Mouse (Mus musculus) ES-E14 (cell line): ENCODE results near the gene 4930404N11Rik. TPM values are rescaled to one million over a fixed set of nuclear protein-coding genes. Genes with fewer than 3 reads are reported as not detected.

ENCODE experiments used
- DNase-seq: peaks from one replicate; pipeline ENCODE4 v3.0.0-alpha.2; 2013; ENCODE audit warnings: low read depth, low spot score
- H3K27ac ChIP-seq: 2 replicates; pipeline ENCODE4 v1.5.1; 2012; ENCODE audit warnings: low read depth, mild to moderate bottlenecking, low read length, moderate library complexity, mixed read lengths; ENCODE audit not compliant: poor library complexity, insufficient read depth, severe bottlenecking
- H3K36me3 ChIP-seq: 2 replicates; pipeline ENCODE4 v1.6.1; 2012; ENCODE audit warnings: mild to moderate bottlenecking, low read length, moderate library complexity, mixed read lengths; ENCODE audit not compliant: control insufficient read depth, poor library complexity, insufficient read depth, severe bottlenecking
- H3K4me1 ChIP-seq, 2 experiments: fragments of 150-350 bp in 1 of 2; sonication (generic) in 1 of 2; 2 replicates each; pipeline ENCODE4 v1.6.1; 2012; ENCODE audit warnings: low read length in 2 of 2, mild to moderate bottlenecking in 1 of 2, mixed read lengths in 1 of 2; ENCODE audit not compliant: control insufficient read depth in 2 of 2, insufficient read depth in 2 of 2, poor library complexity in 1 of 2
- H3K4me3 ChIP-seq, 2 experiments: fragments of 150-350 bp in 1 of 2; sonication (generic) in 1 of 2; 2 replicates each; pipeline ENCODE4 v1.5.1; 2012; ENCODE audit warnings: low read length in 2 of 2, low read depth in 1 of 2, mild to moderate bottlenecking in 1 of 2, mixed read lengths in 1 of 2; ENCODE audit not compliant: insufficient read depth in 1 of 2, poor library complexity in 1 of 2, severe bottlenecking in 1 of 2
- H3K9ac ChIP-seq: 2 replicates; pipeline ENCODE4 v1.6.1; 2012; ENCODE audit warnings: low read depth, mild to moderate bottlenecking, low read length, mixed read lengths; ENCODE audit not compliant: poor library complexity, insufficient read depth, severe bottlenecking
- H3K9me3 ChIP-seq: fragments of 150-350 bp; sonication (generic); 2 replicates; pipeline ENCODE4 v1.6.1; 2012; ENCODE audit warnings: low read depth, mild to moderate bottlenecking, low read length; ENCODE audit not compliant: control insufficient read depth, insufficient read depth
- CHD2 ChIP-seq: IDR thresholded peaks from 2 replicates; pipeline ENCODE4 v1.6.1; 2014; ENCODE audit warnings: mild to moderate bottlenecking, low read depth, low read length, inconsistent platforms
- HCFC1 ChIP-seq: IDR thresholded peaks from 2 replicates; pipeline ENCODE4 v1.6.1; 2012; ENCODE audit warnings: low read length, inconsistent platforms, borderline replicate concordance; ENCODE audit not compliant: insufficient read depth
- MAFK ChIP-seq: IDR thresholded peaks from 2 replicates; pipeline ENCODE4 v1.6.1; 2014; ENCODE audit warnings: mild to moderate bottlenecking, low read depth, low read length, inconsistent platforms; ENCODE audit not compliant: insufficient read depth
- ZC3H11A ChIP-seq: IDR thresholded peaks from 2 replicates; pipeline ENCODE4 v1.6.1; 2012; ENCODE audit warnings: low read depth, mild to moderate bottlenecking, inconsistent platforms, low read length, borderline replicate concordance
- ZNF384 ChIP-seq: IDR thresholded peaks from 2 replicates; pipeline ENCODE4 v1.6.1; 2012; ENCODE audit warnings: low read depth, low read length, inconsistent platforms
- in situ Hi-C, 2 experiments: fragments of 600-800 bp; cut with MboI; formaldehyde crosslinking; loops; one replicate each; pipeline ENCODE4 v1.15.1; 2025; ENCODE audit warnings: low sequenced_read_pairs in 2 of 2, inconsistent platforms in 1 of 2; ENCODE audit not compliant: unreplicated experiment in 2 of 2
- total RNA-seq: library from RNA; depleted of rRNA; stranded (reverse); fragments of 300-350 nt; gene quantifications from 2 replicates; pipeline ENCODE4 v1.2.3, GENCODE M21; 2012

The 4930404N11Rik gene
- total RNA-seq, 1 experiment: 9.4 TPM

DNA sequence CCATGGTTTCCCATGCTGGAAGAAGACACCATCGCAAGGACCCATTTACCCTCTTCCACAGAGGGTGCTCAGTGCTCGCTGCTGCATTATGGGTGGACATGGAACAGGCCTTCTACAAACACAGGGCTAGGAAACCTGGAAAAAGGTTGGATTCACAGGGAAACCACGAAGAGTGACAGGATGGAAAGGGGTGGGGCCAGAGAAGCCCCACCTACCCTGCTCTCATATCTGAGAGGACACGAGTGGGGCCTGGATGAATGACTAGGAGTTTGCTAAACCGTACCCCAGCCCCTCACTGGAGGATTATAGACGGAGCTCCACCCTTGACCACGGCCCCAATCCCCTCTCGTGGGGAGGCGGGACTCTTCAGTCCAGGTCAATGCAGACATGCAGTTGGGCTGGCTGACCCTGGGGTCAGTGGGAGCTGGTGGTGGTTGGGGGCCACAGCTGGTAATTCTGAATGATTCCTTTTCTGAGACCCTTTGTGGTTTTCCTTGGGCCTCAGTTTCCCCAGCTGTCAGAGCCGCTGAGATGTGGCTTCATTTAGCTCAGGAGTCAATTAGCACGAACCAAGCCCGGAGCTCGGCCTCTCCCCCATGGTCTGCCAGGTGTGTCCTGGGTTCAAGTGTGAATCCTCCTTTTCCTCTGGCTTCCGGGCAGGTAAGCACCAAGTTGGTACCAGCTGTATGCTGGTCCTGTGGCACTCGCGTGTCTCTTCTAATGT lies 47.1 kb upstream of the 4930404N11Rik start:
- Histone ChIP-seq H3K36me3 (peaks cover 5% of the 10 kb centered on the region; the same call in 1 of the 2 replicates), H3K9ac (no peak overlapping the region), H3K4me1 (peaks cover 4 to 78% of the 10 kb centered on the region in 2 experiments), H3K4me3 (no peak overlapping the region), H3K27ac (no peak overlapping the region), H3K9me3 (no peaks in the 10 kb centered on the region)
- no peak for DNase-seq
- TF ChIP-seq HCFC1 (no peak), MAFK (no peak)
- in situ Hi-C loops: no loop called here

DNA sequence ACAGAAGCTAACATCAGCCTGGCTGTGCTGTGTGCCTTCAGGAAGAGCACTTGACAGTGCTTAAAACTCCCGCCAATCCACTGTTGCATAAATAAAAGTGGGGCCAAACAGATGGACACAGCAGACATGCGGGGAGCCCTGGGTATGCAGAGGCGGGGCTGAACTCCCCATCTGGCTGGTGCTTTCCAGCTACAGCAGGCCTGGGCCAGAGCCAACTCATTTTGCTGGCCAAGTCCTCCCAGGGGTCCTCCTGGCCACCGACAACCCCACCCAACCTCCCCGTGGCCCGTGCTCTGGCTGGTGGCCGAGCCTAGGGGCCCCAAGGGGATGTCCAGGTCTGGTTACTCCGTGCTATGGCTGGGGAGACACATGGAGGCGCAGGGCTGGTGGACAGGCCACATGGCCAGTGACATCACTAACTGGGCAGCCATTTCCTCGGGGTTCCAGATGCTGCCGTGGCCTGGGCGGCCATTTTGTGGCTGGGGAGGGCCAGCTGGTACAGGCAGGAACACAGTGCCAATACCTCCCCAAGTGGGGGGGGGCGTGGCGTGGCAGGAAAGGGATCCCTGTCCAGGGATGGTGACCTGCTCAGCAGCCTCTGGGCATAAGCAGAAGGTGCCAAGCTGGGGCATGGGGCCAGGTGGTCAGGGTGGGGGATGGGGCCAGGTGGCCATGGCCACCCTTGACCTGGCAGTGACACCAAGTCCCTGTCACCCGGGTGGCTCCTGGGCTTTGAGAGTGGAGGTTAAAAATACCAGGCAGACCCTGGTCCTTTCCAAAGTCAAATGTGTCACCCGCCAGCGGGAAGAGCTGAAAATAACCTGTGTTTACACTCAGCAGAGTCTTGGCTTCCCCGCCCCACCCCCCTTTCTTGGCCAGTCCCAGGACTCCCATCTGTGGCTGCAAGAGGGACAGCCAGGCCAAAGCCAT lies 46.1 kb upstream of the 4930404N11Rik start:
- in situ Hi-C loops: no loop called here
- Histone ChIP-seq H3K9me3 (no peaks in the 10 kb centered on the region), H3K9ac (no peak overlapping the region), H3K4me1 (peaks cover 4 to 77% of the 10 kb centered on the region in 2 experiments), H3K4me3 (no peak overlapping the region), H3K27ac (no peak overlapping the region), H3K36me3 (peaks cover 5% of the 10 kb centered on the region; the same call in 1 of the 2 replicates)
- TF ChIP-seq MAFK (no peak), ZNF384 (no peak), CHD2 (no peak), HCFC1 (no peak), ZC3H11A (peak; percentile 37; the same call in 1 of the 2 replicates)
- no peak for DNase-seq

DNA sequence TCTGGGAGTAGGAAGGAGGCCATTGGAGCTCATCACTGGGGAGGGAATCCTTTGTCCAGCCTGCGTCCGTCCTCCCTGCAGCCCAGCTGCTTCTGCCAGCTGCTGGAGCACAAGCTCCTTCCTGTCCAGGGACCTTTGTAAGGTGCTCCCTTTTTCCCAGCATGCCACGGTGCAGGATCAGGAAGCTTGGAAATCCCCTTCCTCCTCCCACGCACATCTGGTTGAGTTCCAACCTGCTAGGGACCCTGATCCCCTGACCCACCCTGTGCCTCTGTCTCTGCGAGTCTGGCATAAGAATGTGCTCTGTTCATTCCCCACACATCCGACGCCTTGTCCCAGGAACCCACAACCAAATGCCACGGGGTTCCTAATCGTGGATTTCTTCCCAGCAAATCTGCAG lies 45.4 kb upstream of the 4930404N11Rik start:
- in situ Hi-C loops: no loop called here
- no peak for DNase-seq
- Histone ChIP-seq H3K4me1 (peaks cover 4 to 77% of the 10 kb centered on the region in 2 experiments), H3K4me3 (no peak overlapping the region), H3K9ac (no peak overlapping the region), H3K27ac (no peak overlapping the region), H3K36me3 (peaks cover 5% of the 10 kb centered on the region; the same call in 1 of the 2 replicates), H3K9me3 (no peaks in the 10 kb centered on the region)
- no peak for TF ChIP-seq ZNF384

DNA sequence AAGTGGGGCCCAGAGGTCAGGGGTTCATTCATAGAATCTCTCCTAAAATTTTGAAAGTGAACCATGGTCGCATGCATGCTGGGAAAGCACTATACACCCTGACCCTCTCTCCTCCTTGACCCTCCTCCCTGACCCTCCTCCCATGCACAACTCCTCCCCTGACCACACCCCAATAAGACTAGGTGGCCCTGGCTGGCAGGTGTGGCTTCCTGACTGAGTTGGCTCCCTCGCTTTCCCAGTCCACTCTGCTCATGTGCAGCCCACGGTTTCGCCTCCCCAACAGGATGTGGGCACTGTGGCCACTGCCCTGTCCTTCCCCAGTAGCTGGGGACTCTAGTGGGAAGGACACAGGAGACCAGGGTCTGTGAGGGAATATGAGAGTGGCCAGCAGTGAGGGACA lies 44.7 kb upstream of the 4930404N11Rik start:
- in situ Hi-C loops: no loop called here
- Histone ChIP-seq H3K4me3 (peak overlapping the region; percentile 37 to 50; a peak in 2 of 4 replicates), H3K9me3 (no peaks in the 10 kb centered on the region), H3K27ac (no peak overlapping the region), H3K4me1 (peaks cover 4 to 71% of the 10 kb centered on the region in 2 experiments), H3K36me3 (peaks cover 5% of the 10 kb centered on the region; the same call in 1 of the 2 replicates), H3K9ac (no peak overlapping the region; the same call in 1 of the 2 replicates)
- TF ChIP-seq HCFC1 (no peak), CHD2 (no peak), ZNF384 (no peak), ZC3H11A (no peak), MAFK (no peak)
- no peak for DNase-seq
